Mouse (Mus musculus) forebrain, embryonic 15.5 days (tissue): ENCODE measurements around the gene Rab42. TPM values are rescaled to one million over a fixed set of nuclear protein-coding genes. Genes with fewer than 3 reads are reported as not detected.
"Not testable (repeated sequence)": the region's sequence is repeated elsewhere in the genome, so short reads cannot be mapped to it uniquely, and the experiment has no call there.

Source experiments
- ATAC-seq: fragments of 200-750 bp; cut with Nextera tagmentation; replicated peaks from 2 replicates; pipeline ENCODE4 v1.8.0; 2017; ENCODE audit warnings: mild to moderate bottlenecking, moderate TSS enrichment, moderate library complexity
- H3K27ac ChIP-seq: fragments of 300-500 bp; sonication (generic); replicated peaks from 2 replicates; pipeline ENCODE4 v1.5.1; 2015; ENCODE audit warnings: mild to moderate bottlenecking, inconsistent platforms
- H3K27me3 ChIP-seq: fragments of 300-500 bp; sonication (generic); 2 replicates; pipeline ENCODE4 v1.6.1; 2015; ENCODE audit warnings: inconsistent platforms
- H3K36me3 ChIP-seq: fragments of 300-500 bp; sonication (generic); 2 replicates; pipeline ENCODE4 v1.6.1; 2015; ENCODE audit warnings: mild to moderate bottlenecking, inconsistent platforms
- H3K4me1 ChIP-seq: fragments of 300-500 bp; sonication (generic); 2 replicates; pipeline ENCODE4 v1.6.1; 2015; ENCODE audit warnings: inconsistent platforms
- H3K4me2 ChIP-seq: fragments of 300-500 bp; sonication (generic); replicated peaks from 2 replicates; pipeline ENCODE4 v1.6.1; 2015; ENCODE audit warnings: mild to moderate bottlenecking, inconsistent platforms
- H3K4me3 ChIP-seq: fragments of 300-500 bp; sonication (generic); 2 replicates; pipeline ENCODE4 v1.5.1; 2015; ENCODE audit warnings: mild to moderate bottlenecking, inconsistent platforms
- H3K9ac ChIP-seq: fragments of 300-500 bp; sonication (generic); replicated peaks from 2 replicates; pipeline ENCODE4 v1.6.1; 2015; ENCODE audit warnings: mild to moderate bottlenecking, inconsistent platforms
- H3K9me3 ChIP-seq: fragments of 300-500 bp; sonication (generic); 2 replicates; pipeline ENCODE4 v1.6.1; 2016; ENCODE audit warnings: inconsistent platforms
- WGBS: fragments of 180-500 bp; shearing (Covaris S2); methylation state at CpG from one replicate; pipeline ENCODE4 v1.1.7; 2015; ENCODE audit warnings: mixed read lengths; 5-methylcytosine and 5-hydroxymethylcytosine counted together
- polyA plus RNA-seq: library from polyadenylated mRNA; unstranded; fragments of >200 nt; fragmentation: Nextera tagmentation; extraction: Ambion mirVana; gene quantifications from 2 replicates; pipeline ENCODE4 v1.2.1, GENCODE M21; 2015

The Rab42 gene
- polyA plus RNA-seq, 1 experiment from 2014 or later = 1.0 TPM

DNA sequence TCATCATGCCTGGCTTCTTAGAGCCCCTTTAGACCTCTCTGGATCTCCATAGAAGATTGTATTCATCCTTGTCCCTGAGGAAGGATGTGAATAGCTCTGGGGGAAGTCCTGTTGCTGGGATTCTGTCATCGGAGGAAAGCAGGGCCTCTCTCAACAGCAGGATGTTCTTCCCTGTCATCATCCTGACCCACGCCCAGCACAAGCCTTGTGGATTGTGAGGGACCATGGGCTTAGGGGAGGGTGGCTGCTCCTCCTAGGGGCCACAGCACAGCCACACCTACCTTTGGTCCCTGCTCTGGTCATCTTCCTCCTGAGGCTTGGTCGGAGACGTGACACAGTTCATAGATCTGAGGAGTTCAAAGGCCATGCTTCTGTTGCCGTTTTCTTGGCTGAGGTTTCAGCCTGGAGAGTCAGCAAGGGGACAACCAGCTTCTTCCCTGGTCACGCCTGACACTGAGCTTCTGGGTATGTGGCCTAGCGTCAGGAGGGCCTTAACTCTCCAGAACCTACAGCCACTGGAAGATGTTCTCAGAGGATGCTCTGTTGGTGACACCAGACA lies 9.4 kb downstream of the Rab42 start:
- H3K27me3 ChIP-seq = no peaks in the 10 kb centered on the region
- no peak overlapping the region for H3K27ac ChIP-seq
- WGBS = 84% methylated on average over 7 of the region's 7 CpGs
- H3K9ac ChIP-seq = no peak overlapping the region
- H3K4me3 ChIP-seq = no peak overlapping the region
- H3K9me3 ChIP-seq = no peaks in the 10 kb centered on the region
- ATAC-seq = no peak
- H3K4me1 ChIP-seq = no peaks in the 10 kb centered on the region
- no peak overlapping the region for H3K4me2 ChIP-seq
- H3K36me3 ChIP-seq = peaks cover 30% of the 10 kb centered on the region

- 40% methylated on average over 4 of the region's 4 CpGs for WGBS
- no peaks in the 10 kb centered on the region for H3K9me3 ChIP-seq
These were observed 10.2 kb downstream of the Rab42 start for GRCm38 (mm10) chr4:132292988-132293387.

DNA sequence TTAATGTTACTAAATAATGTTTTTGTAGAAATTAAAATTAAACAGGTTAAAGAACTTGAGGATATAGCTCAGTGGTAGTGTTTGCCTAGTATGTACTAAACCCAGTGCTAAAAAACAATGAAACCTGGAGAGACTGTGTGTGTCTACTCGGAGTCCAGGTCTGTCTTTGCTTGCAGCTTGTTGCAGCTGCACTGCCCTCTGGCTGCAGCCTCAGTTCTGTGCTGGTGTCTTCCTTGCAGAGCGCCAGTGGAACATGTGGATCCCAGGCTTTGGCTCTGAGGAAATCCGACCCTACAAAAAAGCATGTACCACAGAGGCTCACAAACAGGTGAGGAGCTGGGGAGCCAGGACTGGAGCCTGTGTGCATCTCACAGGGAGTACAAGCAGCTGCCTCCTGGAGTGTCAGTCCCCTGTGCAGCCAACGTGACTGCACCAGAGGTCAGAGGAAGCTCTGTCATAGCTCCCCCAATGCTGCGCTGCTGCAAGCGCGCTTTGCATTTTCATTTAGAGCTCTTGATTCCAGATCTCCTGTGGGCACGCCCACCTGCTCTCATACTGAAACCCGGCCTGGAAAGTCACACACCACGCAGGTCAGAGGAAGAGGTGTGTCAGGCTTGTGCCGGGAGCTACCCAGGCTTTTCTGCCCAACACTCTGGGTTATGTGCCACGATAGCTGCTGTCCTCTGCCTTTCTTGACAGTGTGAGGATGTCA lies 11.4 kb downstream of the Rab42 start:
- Histone ChIP-seq H3K4me1 (no peaks in the 10 kb centered on the region), H3K9me3 (no peaks in the 10 kb centered on the region), H3K9ac (no peak overlapping the region), H3K4me2 (no peak overlapping the region), H3K27me3 (no peaks in the 10 kb centered on the region), H3K4me3 (no peak overlapping the region), H3K36me3 (peaks cover 34% of the 10 kb centered on the region), H3K27ac (no peak overlapping the region)
- 82% methylated on average over 12 of the region's 12 CpGs for WGBS
- ATAC-seq = no peak

More at GRCm38 (mm10) chr4:132292988-132293387, 10.2 kb downstream of the Rab42 start:
- no peaks in the 10 kb centered on the region for H3K27me3 ChIP-seq
- no peak overlapping the region for H3K27ac ChIP-seq
- no peaks in the 10 kb centered on the region for H3K4me1 ChIP-seq
- no peak for ATAC-seq
- no peak overlapping the region for H3K9ac ChIP-seq
- H3K4me3 ChIP-seq = no peak overlapping the region
- H3K36me3 ChIP-seq = peaks cover 30% of the 10 kb centered on the region
- no peak overlapping the region for H3K4me2 ChIP-seq

DNA sequence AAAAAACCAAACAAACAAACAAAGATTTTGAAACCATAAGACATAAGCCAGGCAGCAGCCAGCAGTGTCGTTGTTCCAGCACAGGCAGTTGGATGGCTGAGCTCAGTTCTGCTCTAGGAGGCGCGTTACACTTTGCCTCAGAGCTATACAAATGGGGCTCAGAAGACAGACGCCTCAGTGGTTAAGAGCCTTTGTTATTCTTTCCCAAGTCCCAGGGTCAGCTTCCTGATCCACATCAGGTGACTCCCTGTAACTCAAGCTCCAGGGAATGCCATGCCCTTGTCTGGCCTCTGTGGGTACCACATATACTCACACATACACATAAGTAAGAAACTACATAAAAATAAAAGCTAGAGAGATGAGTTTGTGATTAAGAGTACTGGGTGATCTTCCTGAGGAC lies 12.1 kb downstream of the Rab42 start:
- Histone ChIP-seq H3K9me3 (no peaks in the 10 kb centered on the region), H3K36me3 (peaks cover 34% of the 10 kb centered on the region), H3K27ac (no peak overlapping the region), H3K27me3 (no peaks in the 10 kb centered on the region), H3K4me1 (no peaks in the 10 kb centered on the region), H3K9ac (no peak overlapping the region), H3K4me2 (no peak overlapping the region), H3K4me3 (no peak overlapping the region)
- ATAC-seq = no peak
- WGBS = 94% methylated on average over 4 of the region's 4 CpGs

- H3K9me3 ChIP-seq = not testable (repeated sequence)
- WGBS = 94% methylated on average over 4 of the region's 5 CpGs
These were observed 14.3 kb downstream of the Rab42 start for GRCm38 (mm10) chr4:132288840-132289239.

DNA sequence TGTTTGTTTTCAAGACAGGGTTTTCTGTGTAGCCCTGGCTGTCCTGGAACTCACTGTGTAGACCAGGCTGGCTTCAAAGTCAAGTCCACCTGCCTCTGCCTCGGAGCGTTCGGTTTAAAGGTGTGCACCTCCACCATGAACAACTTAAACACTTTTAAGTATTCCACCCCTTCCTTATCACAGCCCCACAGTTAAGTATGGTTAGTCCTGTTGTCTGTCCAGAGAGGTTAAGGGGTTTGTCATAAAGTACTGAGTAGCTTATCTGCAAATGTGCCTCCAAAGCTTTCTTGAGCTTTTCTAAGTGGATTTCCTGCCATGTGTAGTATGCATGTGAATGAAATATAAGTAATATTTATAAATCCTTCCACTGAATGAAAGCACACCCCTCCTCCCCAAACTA lies 27.2 kb downstream of the Rab42 start:
- ATAC-seq = no peak
- Histone ChIP-seq H3K9ac (no peak overlapping the region; the same call in 1 of the 2 replicates), H3K4me1 (peaks cover 27% of the 10 kb centered on the region), H3K9me3 (no peaks in the 10 kb centered on the region), H3K27me3 (no peaks in the 10 kb centered on the region), H3K4me3 (no peak overlapping the region), H3K27ac (no peak overlapping the region), H3K36me3 (no peaks in the 10 kb centered on the region), H3K4me2 (no peak overlapping the region)
- WGBS = 94% methylated on average over 3 of the region's 3 CpGs

More at GRCm38 (mm10) chr4:132288840-132289239, 14.3 kb downstream of the Rab42 start:
- peaks cover 50% of the 10 kb centered on the region for H3K36me3 ChIP-seq
- H3K27ac ChIP-seq, H3K27me3 ChIP-seq, H3K9ac ChIP-seq, H3K4me1 ChIP-seq, ATAC-seq, H3K4me3 ChIP-seq, H3K4me2 ChIP-seq: not testable (repeated sequence)

GRCm38 (mm10) chr4:132274156-132274862 lies 28.9 kb downstream of the Rab42 start, which contains the start of gene Taf12:
Gene Taf12, plus strand, starts transcription at chr4:132274375.
- H3K36me3 ChIP-seq = no peaks in the 10 kb centered on the region
- H3K27ac ChIP-seq = peak within 1 kb of the TSS; percentile 89
- no peaks in the 10 kb centered on the region for H3K27me3 ChIP-seq
- H3K9ac ChIP-seq = peak within 1 kb of the TSS; percentile 72
- WGBS = under 1% methylated on average over 48 of the region's 48 CpGs
- peak within 1 kb of the TSS; percentile 81 for H3K4me2 ChIP-seq
- ATAC-seq = peak; percentile 93
- no peaks in the 10 kb centered on the region for H3K9me3 ChIP-seq
- H3K4me3 ChIP-seq = peak within 1 kb of the TSS; percentile 60
- H3K4me1 ChIP-seq = peaks cover 29% of the 10 kb centered on the region

DNA sequence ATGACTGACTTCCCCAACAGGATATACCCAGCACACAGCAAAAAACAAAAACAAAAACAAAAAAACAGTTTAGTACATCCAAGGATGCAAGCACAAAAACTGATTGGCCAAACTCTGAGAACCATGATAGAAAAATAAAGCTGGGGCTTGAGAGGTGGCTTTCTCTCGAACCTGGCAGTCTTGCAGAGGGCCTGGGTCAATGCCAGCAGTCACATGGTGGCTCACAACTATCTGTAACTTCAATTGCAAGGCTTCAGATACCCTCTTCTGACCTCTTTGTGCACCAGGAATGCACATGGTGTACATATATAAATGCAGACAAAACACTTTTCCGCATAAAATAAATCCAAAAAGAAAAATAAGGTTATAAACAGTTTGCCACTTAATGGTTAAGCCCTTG lies 30.0 kb downstream of the Rab42 start:
- Histone ChIP-seq H3K27ac (peak overlapping the region; percentile 89), H3K4me1 (peaks cover 29% of the 10 kb centered on the region)

GRCm38 (mm10) chr4:132269740-132270560 lies 33.2 kb downstream of the Rab42 start:
- Histone ChIP-seq H3K4me2 (peak overlapping the region; percentile 47), H3K9ac (peak overlapping the region; percentile 47), H3K9me3 (no peaks in the 10 kb centered on the region), H3K27ac (peak overlapping the region; percentile 91), H3K36me3 (no peaks in the 10 kb centered on the region), H3K4me1 (peaks cover 18% of the 10 kb centered on the region), H3K4me3 (peak overlapping the region; percentile 33), H3K27me3 (no peaks in the 10 kb centered on the region)
- peak; percentile 67 for ATAC-seq
- under 1% methylated on average over 35 of the region's 35 CpGs for WGBS

More for the DNA sequence above, 30.0 kb downstream of the Rab42 start:
- no peak for ATAC-seq
- H3K36me3 ChIP-seq = no peaks in the 10 kb centered on the region
- no peaks in the 10 kb centered on the region for H3K9me3 ChIP-seq
- H3K27me3 ChIP-seq = no peaks in the 10 kb centered on the region
- WGBS = 46% methylated on average over 2 of the region's 2 CpGs
- peak overlapping the region; percentile 81 for H3K4me2 ChIP-seq
- H3K4me3 ChIP-seq = peak overlapping the region; percentile 60
- peak overlapping the region; percentile 72 for H3K9ac ChIP-seq

GRCm38 (mm10) chr4:132268871-132269739 lies 34.1 kb downstream of the Rab42 start:
- Histone ChIP-seq H3K9ac (no peak overlapping the region), H3K4me3 (no peak overlapping the region), H3K36me3 (no peaks in the 10 kb centered on the region), H3K27ac (peak overlapping the region; percentile 91), H3K4me2 (no peak overlapping the region; the same call in 1 of the 2 replicates), H3K4me1 (peaks cover 16% of the 10 kb centered on the region), H3K27me3 (no peaks in the 10 kb centered on the region), H3K9me3 (no peaks in the 10 kb centered on the region)
- no peak for ATAC-seq
- WGBS = 16% methylated on average over 6 of the region's 6 CpGs

DNA sequence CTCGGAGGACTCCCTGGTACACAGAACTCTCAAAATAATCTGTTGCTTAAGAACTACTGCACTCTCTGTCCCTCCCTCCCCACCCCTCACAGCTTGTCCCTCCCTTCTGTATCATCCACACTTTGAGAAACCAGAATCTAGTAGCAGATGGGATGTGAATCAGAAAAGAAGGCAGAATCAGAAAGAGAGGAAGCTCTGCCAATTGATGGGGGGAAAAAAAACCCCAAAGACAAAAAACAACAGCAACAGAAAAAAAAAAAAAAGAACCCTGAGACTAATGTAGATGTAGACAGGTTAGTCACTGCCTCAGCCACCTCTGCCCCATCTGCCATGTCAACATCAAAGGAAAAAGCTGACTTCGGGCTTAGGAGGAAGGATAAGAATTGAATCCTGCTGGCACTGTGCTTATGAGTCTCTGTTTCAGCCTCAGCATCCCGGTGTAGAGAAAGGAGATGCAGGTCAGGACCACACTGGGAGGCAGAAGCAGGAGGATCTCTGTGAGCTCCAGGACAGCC lies 36.3 kb downstream of the Rab42 start:
- H3K27me3 ChIP-seq = no peaks in the 10 kb centered on the region
- H3K4me3 ChIP-seq = no peak overlapping the region
- no peak overlapping the region for H3K9ac ChIP-seq
- peaks cover 6% of the 10 kb centered on the region for H3K4me1 ChIP-seq
- no peak overlapping the region for H3K4me2 ChIP-seq
- WGBS = 81% methylated on average over 3 of the region's 3 CpGs
- no peaks in the 10 kb centered on the region for H3K36me3 ChIP-seq
- H3K27ac ChIP-seq = 0 out of 2 replicates have a peak overlapping the region, but pooled peaks have one; percentile 12
- no peak for ATAC-seq
- H3K9me3 ChIP-seq = no peaks in the 10 kb centered on the region
